Mouse (Mus musculus) heart, adult 8-10 months (tissue): ENCODE results near the gene Aen. TPM values are rescaled to one million over a fixed set of nuclear protein-coding genes. Genes with fewer than 3 reads are reported as not detected.

Source experiments
- DNase-seq: peaks from one replicate; pipeline ENCODE4 v3.0.0; 2022; ENCODE audit warnings: low spot score
- total RNA-seq, 4 experiments: library from RNA; stranded (reverse); gene quantifications; 2 replicates each; pipeline ENCODE4 v1.2.4; 2022

The Aen gene
- total RNA-seq, 4 experiments from 2014 or later, result 32.7 to 39.3 (median 35.5) TPM

GRCm38 (mm10) chr7:78893917-78894316 is 1.7 kb upstream of the Aen start:
- no peak for DNase-seq

- DNase-seq, result no peak
Measured at GRCm38 (mm10) chr7:78895021-78895652, 517 bp upstream of the Aen start.

GRCm38 (mm10) chr7:78897567-78897966 is 1.9 kb downstream of the Aen start:
- DNase-seq, result no peak

- DNase-seq, result no peak
Measured at GRCm38 (mm10) chr7:78903174-78903870, 7.7 kb downstream of the Aen start.

GRCm38 (mm10) chr7:78904175-78904574 is 8.5 kb downstream of the Aen start:
- DNase-seq, result no peak

GRCm38 (mm10) chr7:78909026-78909425 is 13.4 kb downstream of the Aen start:
- DNase-seq, result no peak

- DNase-seq, result no peak
Measured at GRCm38 (mm10) chr7:78910336-78911098, 14.9 kb downstream of the Aen start.

- DNase-seq, result no peak
Measured at GRCm38 (mm10) chr7:78911209-78911608, 15.6 kb downstream of the Aen start.

GRCm38 (mm10) chr7:78912253-78912973 is 16.8 kb downstream of the Aen start:
- DNase-seq, result peak; percentile 28

GRCm38 (mm10) chr7:78912974-78913474 is 17.4 kb downstream of the Aen start, which contains the start of gene Isg20:
Isg20 (plus strand) TSS chr7:78913424.
- DNase-seq, result no peak

- peak; percentile 81 for DNase-seq
Measured at GRCm38 (mm10) chr7:78913649-78914544, 18.2 kb downstream of the Aen start.

- DNase-seq, result no peak
Measured at GRCm38 (mm10) chr7:78914545-78914845, 18.8 kb downstream of the Aen start.

GRCm38 (mm10) chr7:78914896-78915510 is 19.3 kb downstream of the Aen start:
- no peak for DNase-seq

GRCm38 (mm10) chr7:78918686-78919085 is 23.0 kb downstream of the Aen start:
- no peak for DNase-seq

- no peak for DNase-seq
Measured at GRCm38 (mm10) chr7:78922506-78922905, 26.9 kb downstream of the Aen start.

- peak; percentile 70 for DNase-seq
Measured at GRCm38 (mm10) chr7:78924300-78924699, 28.6 kb downstream of the Aen start.

- no peak for DNase-seq
Measured at GRCm38 (mm10) chr7:78924796-78925195, 29.1 kb downstream of the Aen start.

GRCm38 (mm10) chr7:78925680-78926079 is 30.0 kb downstream of the Aen start:
- DNase-seq, result no peak

- no peak for DNase-seq
Measured at GRCm38 (mm10) chr7:78926156-78926555, 30.5 kb downstream of the Aen start.

- DNase-seq, result no peak
Measured at GRCm38 (mm10) chr7:78927266-78927665, 31.6 kb downstream of the Aen start.
